Mouse (Mus musculus) lung, adult 2 months (tissue): Measurements from ENCODE around the gene Asf1b.

Experiments
- CTCF ChIP-seq: fragments of 200-500 bp; IDR thresholded peaks from 2 replicates; pipeline ENCODE4 v1.5.1; 2011; ENCODE audit warnings: mild to moderate bottlenecking, low read length, control low read depth; ENCODE audit not compliant: insufficient read depth
- POLR2A ChIP-seq: fragments of 200-500 bp; IDR thresholded peaks from 2 replicates; pipeline ENCODE4 v1.6.1; 2011; ENCODE audit warnings: low read depth, mild to moderate bottlenecking, control low read depth, low read length, borderline replicate concordance; ENCODE audit errors: extremely low read depth

- TF ChIP-seq CTCF (no peak), POLR2A (no peak)
Observed at GRCm38 (mm10) chr8:83917566-83917965, 37.7 kb upstream of the Asf1b start.
